Mouse (Mus musculus) limb, embryonic 11.5 days (tissue): Measurements from ENCODE around the gene Rab7. TPM values are rescaled to one million over a fixed set of nuclear protein-coding genes. Genes with fewer than 3 reads are reported as not detected.

Source experiments
- ATAC-seq: fragments of 200-750 bp; cut with Nextera tagmentation; 2 replicates; pipeline ENCODE4 v1.8.0; 2017; ENCODE audit warnings: low read depth; ENCODE audit not compliant: insufficient number of reproducible peaks, low FRiP score, low TSS enrichment
- DNase-seq: peaks from one replicate; pipeline ENCODE4 v3.0.0-alpha.2; 2015; ENCODE audit warnings: low spot score
- H3K27ac ChIP-seq: fragments of 300-500 bp; sonication (generic); replicated peaks from 2 replicates; pipeline ENCODE4 v1.5.1; 2014; ENCODE audit warnings: low read depth, mild to moderate bottlenecking, low read length
- H3K27me3 ChIP-seq: fragments of 300-500 bp; sonication (generic); 2 replicates; pipeline ENCODE4 v1.6.1; 2014; ENCODE audit warnings: mild to moderate bottlenecking, low read length, mixed read lengths; ENCODE audit not compliant: control insufficient read depth, insufficient read depth
- H3K36me3 ChIP-seq: fragments of 300-500 bp; sonication (generic); 2 replicates; pipeline ENCODE4 v1.6.1; 2014; ENCODE audit warnings: mild to moderate bottlenecking, low read length, moderate library complexity, mixed read lengths; ENCODE audit not compliant: control insufficient read depth, insufficient read depth
- H3K4me1 ChIP-seq: fragments of 300-500 bp; sonication (generic); 2 replicates; pipeline ENCODE4 v1.6.1; 2014; ENCODE audit warnings: low read length, mixed read lengths; ENCODE audit not compliant: control insufficient read depth, insufficient read depth
- H3K4me2 ChIP-seq: fragments of 300-500 bp; sonication (generic); 2 replicates; pipeline ENCODE4 v1.6.1; 2014; ENCODE audit warnings: low read depth, mild to moderate bottlenecking, moderate library complexity; ENCODE audit not compliant: severe bottlenecking
- H3K4me3 ChIP-seq: fragments of 300-500 bp; sonication (generic); 2 replicates; pipeline ENCODE4 v1.5.1; 2014; ENCODE audit warnings: low read depth, low read length
- H3K9ac ChIP-seq: fragments of 300-500 bp; sonication (generic); 2 replicates; pipeline ENCODE4 v1.6.1; 2014; ENCODE audit warnings: mild to moderate bottlenecking, low read length
- H3K9me3 ChIP-seq: fragments of 300-500 bp; sonication (generic); 2 replicates; pipeline ENCODE4 v1.6.1; 2016; ENCODE audit warnings: low read length; ENCODE audit not compliant: control insufficient read depth
- WGBS: fragments of 180-500 bp; shearing (Covaris S2); extraction: QIAGEN DNeasy Blood & Tissue Kit; methylation state at CpG from one replicate; pipeline ENCODE4 v1.1.7; 2014; 5-methylcytosine and 5-hydroxymethylcytosine counted together
- polyA plus RNA-seq: library from polyadenylated mRNA; unstranded; fragments of >200 nt; fragmentation: Nextera tagmentation; extraction: Ambion mirVana; gene quantifications from 2 replicates; pipeline ENCODE4 v1.2.1, GENCODE M21; 2014

Gene Rab7
- polyA plus RNA-seq, 1 experiment from 2014 or later: 216 TPM

GRCm38 (mm10) chr6:87991886-87992285 is 53.2 kb downstream of the Rab7 start:
- H3K9ac ChIP-seq: no peak overlapping the region
- H3K4me2 ChIP-seq: no peak overlapping the region
- no peaks in the 10 kb centered on the region for H3K9me3 ChIP-seq
- no peaks in the 10 kb centered on the region for H3K27me3 ChIP-seq
- peaks cover 3% of the 10 kb centered on the region; the same call in 1 of the 2 replicates for H3K36me3 ChIP-seq
- H3K4me1 ChIP-seq: peaks cover 17% of the 10 kb centered on the region
- DNase-seq (no peak), ATAC-seq (no peak)
- WGBS: 81% methylated on average over 1 of the region's 1 CpGs
- no peak overlapping the region for H3K27ac ChIP-seq
- H3K4me3 ChIP-seq: no peak overlapping the region

GRCm38 (mm10) chr6:87991216-87991615 is 53.9 kb downstream of the Rab7 start:
- Histone ChIP-seq H3K4me3 (no peak overlapping the region), H3K9me3 (no peaks in the 10 kb centered on the region), H3K4me2 (no peak overlapping the region), H3K27me3 (no peaks in the 10 kb centered on the region), H3K36me3 (peaks cover 3% of the 10 kb centered on the region; the same call in 1 of the 2 replicates), H3K27ac (no peak overlapping the region), H3K9ac (no peak overlapping the region), H3K4me1 (peaks cover 17% of the 10 kb centered on the region)
- WGBS: 78% methylated on average over 4 of the region's 4 CpGs
- DNase-seq (no peak), ATAC-seq (no peak)

- peaks cover 6% of the 10 kb centered on the region; the same call in 1 of the 2 replicates for H3K4me1 ChIP-seq
- H3K4me3 ChIP-seq: peak overlapping the region; percentile 97
- H3K36me3 ChIP-seq: peaks cover 3% of the 10 kb centered on the region; the same call in 1 of the 2 replicates
- ATAC-seq (no peak), DNase-seq (no peak)
- peak overlapping the region; percentile 99 for H3K9ac ChIP-seq
- H3K9me3 ChIP-seq: no peaks in the 10 kb centered on the region
- H3K4me2 ChIP-seq: peak overlapping the region; percentile 73
- H3K27me3 ChIP-seq: no peaks in the 10 kb centered on the region
- H3K27ac ChIP-seq: no peak overlapping the region; the same call in 1 of the 2 replicates
- 69% methylated on average over 9 of the region's 9 CpGs for WGBS
Measured at GRCm38 (mm10) chr6:87982506-87982905, 62.6 kb downstream of the Rab7 start.

GRCm38 (mm10) chr6:87981547-87982256 is 63.4 kb downstream of the Rab7 start, which contains the start of gene H1fx:
H1fx (minus strand) TSS chr6:87981637.
- peak within 1 kb of the TSS; percentile 97 for H3K4me3 ChIP-seq
- H3K4me2 ChIP-seq: peak within 1 kb of the TSS; percentile 73
- WGBS: under 1% methylated on average over 54 of the region's 55 CpGs
- peak; percentile 79 for ATAC-seq
- no peaks in the 10 kb centered on the region for H3K27me3 ChIP-seq
- DNase-seq: peak; percentile 94
- no peaks in the 10 kb centered on the region for H3K9me3 ChIP-seq
- H3K27ac ChIP-seq: peak within 1 kb of the TSS; percentile 96
- H3K36me3 ChIP-seq: no peaks in the 10 kb centered on the region
- peaks cover 6% of the 10 kb centered on the region; the same call in 1 of the 2 replicates for H3K4me1 ChIP-seq
- peak within 1 kb of the TSS; percentile 99 for H3K9ac ChIP-seq

- H3K27me3 ChIP-seq: no peaks in the 10 kb centered on the region
- H3K4me3 ChIP-seq: peak overlapping the region; percentile 97
- DNase-seq (peak; percentile 75), ATAC-seq (peak; percentile 28; the same call in 1 of the 2 replicates)
- H3K27ac ChIP-seq: peak overlapping the region; percentile 96
- WGBS: 2% methylated on average over 42 of the region's 56 CpGs
- peak overlapping the region; percentile 99 for H3K9ac ChIP-seq
- H3K4me1 ChIP-seq: peaks cover 6% of the 10 kb centered on the region; the same call in 1 of the 2 replicates
- H3K9me3 ChIP-seq: no peaks in the 10 kb centered on the region
- no peaks in the 10 kb centered on the region for H3K36me3 ChIP-seq
- H3K4me2 ChIP-seq: peak overlapping the region; percentile 73
Measured at GRCm38 (mm10) chr6:87981030-87981485, 64.0 kb downstream of the Rab7 start.

GRCm38 (mm10) chr6:87980374-87981029 is 64.6 kb downstream of the Rab7 start:
- peaks cover 6% of the 10 kb centered on the region; the same call in 1 of the 2 replicates for H3K4me1 ChIP-seq
- H3K4me2 ChIP-seq: peak overlapping the region; percentile 73
- under 1% methylated on average over 65 of the region's 66 CpGs for WGBS
- no peaks in the 10 kb centered on the region for H3K9me3 ChIP-seq
- DNase-seq: peak; percentile 93
- H3K27ac ChIP-seq: peak overlapping the region; percentile 96
- H3K9ac ChIP-seq: peak overlapping the region; percentile 99
- H3K36me3 ChIP-seq: no peaks in the 10 kb centered on the region
- peak; percentile 88 for ATAC-seq
- H3K4me3 ChIP-seq: peak overlapping the region; percentile 97
- no peaks in the 10 kb centered on the region for H3K27me3 ChIP-seq

GRCm38 (mm10) chr6:87979728-87980127 is 65.3 kb downstream of the Rab7 start:
- 52% methylated on average over 3 of the region's 3 CpGs for WGBS
- Histone ChIP-seq H3K9me3 (no peaks in the 10 kb centered on the region), H3K4me1 (peaks cover 6% of the 10 kb centered on the region; the same call in 1 of the 2 replicates), H3K27me3 (no peaks in the 10 kb centered on the region), H3K9ac (peak overlapping the region; percentile 99), H3K36me3 (no peaks in the 10 kb centered on the region), H3K4me2 (peak overlapping the region; percentile 73), H3K4me3 (peak overlapping the region; percentile 97), H3K27ac (peak overlapping the region; percentile 96)
- DNase-seq (peak; percentile 39), ATAC-seq (no peak)

- H3K36me3 ChIP-seq: no peaks in the 10 kb centered on the region
- no peak overlapping the region for H3K4me3 ChIP-seq
- H3K9me3 ChIP-seq: no peaks in the 10 kb centered on the region
- DNase-seq (no peak), ATAC-seq (no peak)
- no peaks in the 10 kb centered on the region for H3K4me1 ChIP-seq
- H3K9ac ChIP-seq: no peak overlapping the region
- H3K27ac ChIP-seq: no peak overlapping the region
- 41% methylated on average over 2 of the region's 2 CpGs for WGBS
- H3K27me3 ChIP-seq: no peaks in the 10 kb centered on the region
- H3K4me2 ChIP-seq: no peak overlapping the region
Measured at GRCm38 (mm10) chr6:87970041-87970440, 75.0 kb downstream of the Rab7 start.
